Mouse (Mus musculus): ENCODE results near the gene Elmod3.

Gene Elmod3

GRCm38 (mm10) chr6:72615151-72615550 is 16.9 kb upstream of the Elmod3 start:
- DNase-seq (ENCODE audit: low read depth, low spot score) = no peak

- DNase-seq (ENCODE audit: low read depth, low spot score) = no peak
Observed at GRCm38 (mm10) chr6:72610261-72610660, 12.0 kb upstream of the Elmod3 start.

GRCm38 (mm10) chr6:72608662-72609184 is 10.5 kb upstream of the Elmod3 start:
- DNase-seq (ENCODE audit: low read depth, low spot score) = no peak

GRCm38 (mm10) chr6:72607676-72608075 is 9.5 kb upstream of the Elmod3 start:
- no peak for DNase-seq (ENCODE audit: low read depth, low spot score)

- no peak for DNase-seq (ENCODE audit: low read depth, low spot score)
Observed at GRCm38 (mm10) chr6:72607060-72607459, 8.8 kb upstream of the Elmod3 start.

- DNase-seq (ENCODE audit: low read depth, low spot score) = no peak
Observed at GRCm38 (mm10) chr6:72604066-72604465, 5.9 kb upstream of the Elmod3 start.

- DNase-seq (ENCODE audit: low read depth, low spot score) = peak; percentile 26
Observed at GRCm38 (mm10) chr6:72601732-72602131, 3.5 kb upstream of the Elmod3 start.

- no peak for DNase-seq (ENCODE audit: low read depth, low spot score)
Observed at GRCm38 (mm10) chr6:72600771-72601170, 2.6 kb upstream of the Elmod3 start.

- no peak for DNase-seq (ENCODE audit: low read depth, low spot score)
Observed at GRCm38 (mm10) chr6:72600216-72600615, 2.0 kb upstream of the Elmod3 start.

GRCm38 (mm10) chr6:72598791-72599557 is 761 bp upstream of the Elmod3 start:
- DNase-seq (ENCODE audit: low read depth, low spot score) = no peak

GRCm38 (mm10) chr6:72597083-72597874 is 934 bp downstream of the Elmod3 start:
- DNase-seq (ENCODE audit: low read depth, low spot score) = peak; percentile 4

GRCm38 (mm10) chr6:72593914-72594313 is 4.3 kb downstream of the Elmod3 start:
- DNase-seq (ENCODE audit: low read depth, low spot score) = no peak

GRCm38 (mm10) chr6:72593011-72593803 is 5.0 kb downstream of the Elmod3 start:
- no peak for DNase-seq (ENCODE audit: low read depth, low spot score)

- no peak for DNase-seq (ENCODE audit: low read depth, low spot score)
Observed at GRCm38 (mm10) chr6:72590111-72590510, 8.1 kb downstream of the Elmod3 start.

- DNase-seq (ENCODE audit: low read depth, low spot score) = no peak
Observed at GRCm38 (mm10) chr6:72588307-72588706, 9.9 kb downstream of the Elmod3 start.

- no peak for DNase-seq (ENCODE audit: low read depth, low spot score)
Observed at GRCm38 (mm10) chr6:72586701-72587100, 11.5 kb downstream of the Elmod3 start.

GRCm38 (mm10) chr6:72584154-72584553 is 14.1 kb downstream of the Elmod3 start:
- DNase-seq (ENCODE audit: low read depth, low spot score) = no peak

- no peak for DNase-seq (ENCODE audit: low read depth, low spot score)
Observed at GRCm38 (mm10) chr6:72583211-72583839, 14.9 kb downstream of the Elmod3 start.

- no peak for DNase-seq (ENCODE audit: low read depth, low spot score)
Observed at GRCm38 (mm10) chr6:72581625-72582382, 16.4 kb downstream of the Elmod3 start.

- DNase-seq (ENCODE audit: low read depth, low spot score) = no peak
Observed at GRCm38 (mm10) chr6:72576041-72576440, 22.2 kb downstream of the Elmod3 start.

GRCm38 (mm10) chr6:72571826-72572225 is 26.4 kb downstream of the Elmod3 start:
- DNase-seq (ENCODE audit: low read depth, low spot score) = no peak
